10 mouse cellular contexts compared by ENCODE assay signal in the genomic region with DNA sequence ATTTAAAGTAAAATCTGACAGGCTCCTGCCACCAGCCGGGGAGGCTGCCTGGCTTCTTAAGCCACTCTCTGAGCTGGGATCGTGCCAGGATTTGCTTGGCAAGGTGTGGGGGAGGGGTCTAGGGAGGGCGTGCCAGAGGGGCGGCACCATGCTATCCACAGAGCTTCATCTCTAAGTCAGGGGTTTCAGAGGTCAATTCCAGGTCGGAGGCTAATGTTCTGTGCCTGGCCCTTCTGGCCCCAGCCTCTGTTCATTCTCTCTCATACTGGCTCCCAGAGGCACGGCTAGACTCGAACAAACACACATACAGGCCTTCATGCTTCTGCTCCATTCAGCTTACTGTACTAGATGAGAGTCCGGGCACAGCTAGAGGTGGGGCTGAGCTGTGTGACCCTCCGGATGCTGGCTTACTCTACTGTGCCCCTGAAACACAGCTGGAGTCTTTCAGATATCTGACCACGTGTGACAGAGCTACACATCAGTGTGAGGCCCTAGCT. TPM values are rescaled to one million over a fixed set of nuclear protein-coding genes. Genes with fewer than 3 reads are reported as not detected.
A peak's percentile ranks its signal among the peaks of the same experiment; 100 is the strongest.
DNase-seq lines count a peak whose midpoint lies in the region; ATAC-seq and TF ChIP-seq lines count a peak whose summit lies in the region.
"Had no signal": no experiment of that assay in that cellular context is flagged by ENCODE, and none has a peak within 500 bp of the region (broad histone marks: within the 10 kb centered on the region; RNA-seq: fewer than 3 reads in every experiment).

No protein-coding gene starts in this region.

- peak overlapping the region; percentile 74 for H3K27ac ChIP-seq in heart, embryonic 10.5 days
- H3K27ac ChIP-seq in hindbrain, embryonic 13.5 days: peak overlapping the region; percentile 76
- peak overlapping the region; percentile 85 for H3K27ac ChIP-seq in midbrain, embryonic 13.5 days

- WGBS in heart, embryonic 10.5 days: 30% methylated on average over 10 of the region's 10 CpGs
- 11% methylated on average over 10 of the region's 10 CpGs for WGBS in hindbrain, embryonic 13.5 days
- 16% methylated on average over 10 of the region's 10 CpGs for WGBS in midbrain, embryonic 13.5 days

- H3K4me3 ChIP-seq in heart, embryonic 10.5 days: peak overlapping the region; percentile 12; the same call in 1 of the 2 replicates
- H3K4me3 ChIP-seq in hindbrain, embryonic 13.5 days: no peak overlapping the region
- no peak overlapping the region for H3K4me3 ChIP-seq in midbrain, embryonic 13.5 days (replicated peaks)

- H3K4me2 ChIP-seq in hindbrain, embryonic 13.5 days: no peak overlapping the region; the same call in 1 of the 2 replicates
- peak overlapping the region; percentile 27; the same call in 1 of the 2 replicates for H3K4me2 ChIP-seq in midbrain, embryonic 13.5 days (replicated peaks)

- ATAC-seq in hindbrain, embryonic 13.5 days (ENCODE audit: low FRiP score): peak; percentile 71
- peak; percentile 81 for ATAC-seq in midbrain, embryonic 13.5 days
- no peak for ATAC-seq in megakaryocyte progenitor cell, adult 5-6 weeks (replicated peaks; ENCODE audit: poor library complexity)

- TF ChIP-seq CTCF in brain, embryonic 14.5 days (IDR thresholded peaks at IDR 0.05; ENCODE audit: borderline replicate concordance, extremely low read depth, insufficient read depth, insufficient read length): no peak

- H3K27me3 ChIP-seq in heart, embryonic 10.5 days (ENCODE audit: insufficient read depth, poor library complexity, severe bottlenecking): no peaks in the 10 kb centered on the region
- 0 out of 2 replicates have a peak, but pooled peaks cover 4% of the 10 kb centered on the region for H3K27me3 ChIP-seq in hindbrain, embryonic 13.5 days
- H3K27me3 ChIP-seq in midbrain, embryonic 13.5 days: peaks cover 14% of the 10 kb centered on the region

- peaks cover 7% of the 10 kb centered on the region; the same call in 1 of the 2 replicates for H3K36me3 ChIP-seq in heart, embryonic 10.5 days
- no peaks in the 10 kb centered on the region for H3K36me3 ChIP-seq in hindbrain, embryonic 13.5 days
- H3K36me3 ChIP-seq in midbrain, embryonic 13.5 days: no peaks in the 10 kb centered on the region

- no peak overlapping the region for H3K9ac ChIP-seq in hindbrain, embryonic 13.5 days
- no peak overlapping the region for H3K9ac ChIP-seq in midbrain, embryonic 13.5 days (replicated peaks)

- no peak for TF ChIP-seq POLR2A in brain, embryonic 14.5 days (IDR thresholded peaks at IDR 0.05; ENCODE audit: borderline replicate concordance, extremely low read depth, insufficient read depth, insufficient read length, poor library complexity, severe bottlenecking)

- no peaks in the 10 kb centered on the region for H3K9me3 ChIP-seq in heart, embryonic 10.5 days
- H3K9me3 ChIP-seq in hindbrain, embryonic 13.5 days: peaks cover 2% of the 10 kb centered on the region; the same call in 1 of the 2 replicates
- H3K9me3 ChIP-seq in midbrain, embryonic 13.5 days: no peaks in the 10 kb centered on the region

- peaks cover 32% of the 10 kb centered on the region for H3K4me1 ChIP-seq in heart, embryonic 10.5 days
- peaks cover 36% of the 10 kb centered on the region for H3K4me1 ChIP-seq in hindbrain, embryonic 13.5 days (replicated peaks)
- H3K4me1 ChIP-seq in midbrain, embryonic 13.5 days (replicated peaks): peaks cover 34% of the 10 kb centered on the region

- DNase-seq in heart, embryonic 10.5 days (ENCODE audit: low spot score): no peak
- DNase-seq in heart, adult 8-10 months (ENCODE audit: low spot score): no peak
- peak; percentile 93 for DNase-seq in brain, embryonic 14.5 days (ENCODE audit: low read depth)
- no peak for DNase-seq in layer of hippocampus, postnatal 10 days (ENCODE audit: low spot score in 2 of 2)
- DNase-seq in lung, postnatal 36 days: no peak
- DNase-seq: layer of hippocampus, adult 9-11 months had no signal

RNA-seq across cellular contexts. Expression of gene Bfsp2, which starts 44.9 kb away (rescaled TPM):
- 0.39 and 0.74 TPM in 2 replicates for polyA plus RNA-seq in heart, embryonic 10.5 days (2016; fragmentation: Nextera tagmentation; extraction: Ambion mirVana)
- total RNA-seq in heart, adult 8-10 months (2022): 1 to 10 TPM in 1 of 4 experiments, under 1 TPM in 3; 0.72 to 1.3 (median 0.74) TPM
- polyA plus RNA-seq in brain, embryonic 14.5 days (2012; rRNA removed): 1.8 and 2.1 TPM in 2 replicates
- 3.1 and 4.5 TPM in 2 replicates for polyA plus RNA-seq in hindbrain, embryonic 13.5 days (2015; fragmentation: Nextera tagmentation; extraction: Ambion mirVana)
- 3.5 and 4.0 TPM in 2 replicates for polyA plus RNA-seq in midbrain, embryonic 13.5 days (2015; fragmentation: Nextera tagmentation; extraction: Ambion mirVana)
- total RNA-seq in megakaryocyte progenitor cell, adult 5-6 weeks (2015): 0.69 TPM in 1 of 2 replicates, not detected in the other
- 0.62 and 2.1 TPM in 2 replicates for total RNA-seq in megakaryocyte progenitor cell, adult 5-6 weeks (2017)
- total RNA-seq in layer of hippocampus, postnatal 10 days (2021): 1 to 10 TPM; 2.2 to 3.6 TPM
- total RNA-seq: adrenal gland, postnatal 4 days had no signal
